Mouse (Mus musculus) layer of hippocampus, postnatal 10 days (tissue): ENCODE measurements around the gene Fam189a2. TPM values are rescaled to one million over a fixed set of nuclear protein-coding genes. Genes with fewer than 3 reads are reported as not detected.

Source experiments
- DNase-seq, 2 experiments: peaks; one replicate each; pipeline ENCODE4 v3.0.0; 2021; ENCODE audit warnings: low spot score in 2 of 2
- total RNA-seq, 2 experiments: library from RNA; stranded (reverse); gene quantifications; 2 replicates each; pipeline ENCODE4 v1.2.3; 2021

The Fam189a2 gene
- total RNA-seq, 2 experiments from 2014 or later: 12.9 to 14.6 TPM

- peak in 1 of 2 experiments; percentile 11 for DNase-seq
Observed at GRCm38 (mm10) chr19:23972881-23973649, 57.8 kb downstream of the Fam189a2 start.

- DNase-seq: no peak
Observed at GRCm38 (mm10) chr19:23971391-23971790, 59.4 kb downstream of the Fam189a2 start.

- DNase-seq: no peak
Observed at GRCm38 (mm10) chr19:23970374-23970773, 60.4 kb downstream of the Fam189a2 start.

GRCm38 (mm10) chr19:23968862-23969225 is 62.0 kb downstream of the Fam189a2 start:
- DNase-seq: no peak

- DNase-seq: no peak
Observed at GRCm38 (mm10) chr19:23968125-23968861, 62.5 kb downstream of the Fam189a2 start.

- no peak for DNase-seq
Observed at GRCm38 (mm10) chr19:23967156-23967555, 63.7 kb downstream of the Fam189a2 start.

- DNase-seq: no peak
Observed at GRCm38 (mm10) chr19:23966376-23966775, 64.4 kb downstream of the Fam189a2 start.

GRCm38 (mm10) chr19:23964401-23964910 is 66.4 kb downstream of the Fam189a2 start:
- DNase-seq: no peak

GRCm38 (mm10) chr19:23961516-23961915 is 69.3 kb downstream of the Fam189a2 start:
- DNase-seq: peak; percentile 86 to 87

- DNase-seq: no peak
Observed at GRCm38 (mm10) chr19:23960831-23961447, 69.9 kb downstream of the Fam189a2 start.

GRCm38 (mm10) chr19:23960275-23960674 is 70.5 kb downstream of the Fam189a2 start:
- peak; percentile 54 to 66 for DNase-seq

GRCm38 (mm10) chr19:23959870-23960269 is 70.9 kb downstream of the Fam189a2 start:
- DNase-seq: no peak

- DNase-seq: no peak
Observed at GRCm38 (mm10) chr19:23958925-23959324, 71.9 kb downstream of the Fam189a2 start.

GRCm38 (mm10) chr19:23957563-23957962 is 73.3 kb downstream of the Fam189a2 start:
- DNase-seq: no peak

- DNase-seq: no peak
Observed at GRCm38 (mm10) chr19:23956299-23956975, 74.4 kb downstream of the Fam189a2 start.

GRCm38 (mm10) chr19:23955461-23955860 is 75.4 kb downstream of the Fam189a2 start:
- no peak for DNase-seq

- DNase-seq: no peak
Observed at GRCm38 (mm10) chr19:23948301-23949000, 82.4 kb downstream of the Fam189a2 start.

- no peak for DNase-seq
Observed at GRCm38 (mm10) chr19:23947871-23948270, 82.9 kb downstream of the Fam189a2 start.

GRCm38 (mm10) chr19:23946751-23947150 is 84.1 kb downstream of the Fam189a2 start:
- DNase-seq: no peak

GRCm38 (mm10) chr19:23946026-23946685 is 84.7 kb downstream of the Fam189a2 start:
- DNase-seq: no peak
